Mouse (Mus musculus) MN1 (cell line): Measurements from ENCODE around the gene Gm853.
"Not testable (repeated sequence)": the region's sequence is repeated elsewhere in the genome, so short reads cannot be mapped to it uniquely, and the experiment has no call there.

Experiments
- DNase-seq: peaks from one replicate; pipeline ENCODE4 v3.0.0-alpha.2; 2016; ENCODE audit warnings: low spot score

Gene Gm853

DNA sequence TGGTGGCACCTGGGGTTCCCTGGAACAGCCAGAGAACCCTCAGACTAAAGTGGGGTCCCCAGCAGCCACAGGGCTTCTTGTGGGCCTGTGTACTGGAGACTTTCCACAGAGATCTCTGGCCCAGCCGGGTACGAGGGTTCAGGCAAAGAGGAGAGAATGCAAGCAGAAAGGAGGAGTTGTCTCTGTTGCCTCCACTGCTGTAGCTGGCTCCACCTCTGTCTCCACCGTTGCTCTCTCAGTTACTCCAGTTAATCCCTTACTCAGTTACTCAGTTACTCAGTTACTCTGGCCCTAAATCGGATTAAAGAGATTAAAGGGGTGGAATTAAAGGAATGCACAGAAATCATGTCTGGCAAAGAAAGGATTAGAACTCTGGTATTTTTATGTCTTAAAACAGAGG lies at the start of gene Gm853:
Gene Gm853 (minus strand): TSS at position 223 of the 400 bp plus-strand sequence.
- DNase-seq = no peak

DNA sequence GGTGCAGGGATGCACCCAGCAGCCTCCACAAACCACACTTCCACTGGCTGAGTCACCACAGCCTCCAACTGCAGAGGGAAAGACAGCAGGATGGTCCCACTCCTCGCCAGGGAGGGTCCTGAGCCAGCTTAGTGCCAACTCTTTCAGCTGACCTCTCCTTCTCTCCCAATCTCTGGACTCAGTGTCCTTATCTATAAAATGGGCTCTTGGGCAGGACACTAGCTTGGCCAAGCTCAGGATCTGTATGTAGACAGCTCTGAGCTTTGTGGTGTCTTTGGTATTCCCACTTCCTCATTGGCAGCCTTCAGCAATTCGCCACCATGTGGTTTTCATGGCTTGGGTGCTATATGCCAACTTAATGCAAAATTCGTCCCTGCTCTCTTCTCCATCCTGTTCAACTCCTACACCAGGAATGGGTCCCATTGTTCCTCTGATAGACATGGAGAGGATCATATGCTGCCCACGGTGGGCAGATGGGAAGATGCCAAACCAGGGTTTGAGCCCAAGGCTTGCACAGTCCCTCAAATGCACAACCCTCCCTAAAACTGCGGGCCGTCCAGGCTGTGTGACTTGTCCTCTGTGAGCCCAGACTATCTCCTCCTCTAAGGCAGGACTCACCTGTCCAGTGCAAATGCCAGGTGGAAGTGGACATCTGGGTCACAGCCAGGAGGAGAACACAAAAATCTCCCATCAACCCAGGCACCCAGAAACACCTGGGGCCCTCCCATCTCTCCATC lies 48.6 kb upstream of the Gm853 start:
- no peak for DNase-seq

GRCm38 (mm10) chr4:130270089-130270488 lies 47.9 kb upstream of the Gm853 start:
- no peak for DNase-seq

DNA sequence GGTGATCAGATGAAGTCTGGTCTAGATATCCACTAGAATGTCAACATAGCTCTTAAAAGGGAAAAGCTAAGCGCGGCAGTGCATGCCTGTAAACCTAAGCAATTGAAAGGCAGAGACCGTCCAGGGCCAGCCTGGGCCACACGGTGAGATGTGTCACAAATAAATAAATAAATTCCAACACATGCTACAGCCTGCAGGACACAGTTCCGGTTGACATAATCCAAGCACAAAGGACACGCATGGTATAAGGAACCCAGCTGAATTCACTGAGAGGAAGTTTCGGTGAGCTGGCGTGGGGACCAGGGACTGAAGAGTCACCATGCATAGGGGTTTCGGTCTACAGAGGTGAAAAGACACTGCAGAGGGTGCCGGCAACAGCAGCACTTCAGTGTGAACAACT lies 46.5 kb upstream of the Gm853 start:
- DNase-seq = no peak

DNA sequence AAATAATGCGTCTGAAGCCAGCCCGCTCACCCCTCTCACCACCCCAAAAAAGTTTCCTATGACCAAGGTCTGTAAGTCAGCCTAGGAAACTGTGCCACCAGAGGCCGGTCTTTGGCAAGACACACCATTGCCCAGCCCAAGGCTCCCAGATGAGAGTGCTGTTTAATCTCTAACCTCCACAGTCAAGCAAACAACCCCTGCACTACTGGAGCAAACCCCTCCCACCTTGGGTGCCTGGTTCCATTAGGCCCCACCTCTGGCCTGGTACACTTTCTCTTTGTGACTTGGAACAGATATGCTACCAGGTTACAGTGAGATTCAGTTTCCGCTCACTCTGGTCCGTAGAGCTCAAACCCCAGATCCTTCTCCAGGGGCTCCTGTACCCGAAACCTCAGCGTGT lies 44.9 kb upstream of the Gm853 start:
- DNase-seq = peak; percentile 44

DNA sequence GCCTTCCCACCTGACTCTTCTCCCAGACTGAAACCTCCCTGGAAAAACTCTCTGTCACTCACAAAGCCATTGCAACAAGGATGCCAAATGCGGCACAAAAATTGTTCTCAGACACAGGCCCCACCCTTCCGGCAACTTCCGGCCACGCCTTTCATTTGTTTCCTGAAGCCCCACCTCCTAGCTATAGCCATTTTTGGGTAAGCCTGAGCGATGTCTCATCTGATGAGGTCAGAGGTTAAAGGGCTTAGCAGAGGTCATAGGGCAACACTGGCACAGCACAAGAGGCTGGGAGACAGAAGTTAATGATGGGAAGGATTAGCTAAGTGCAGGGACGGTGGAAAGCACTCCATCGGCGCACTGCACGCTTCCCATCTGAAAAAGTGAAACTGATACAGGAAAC lies 44.4 kb upstream of the Gm853 start:
- peak; percentile 57 for DNase-seq

DNA sequence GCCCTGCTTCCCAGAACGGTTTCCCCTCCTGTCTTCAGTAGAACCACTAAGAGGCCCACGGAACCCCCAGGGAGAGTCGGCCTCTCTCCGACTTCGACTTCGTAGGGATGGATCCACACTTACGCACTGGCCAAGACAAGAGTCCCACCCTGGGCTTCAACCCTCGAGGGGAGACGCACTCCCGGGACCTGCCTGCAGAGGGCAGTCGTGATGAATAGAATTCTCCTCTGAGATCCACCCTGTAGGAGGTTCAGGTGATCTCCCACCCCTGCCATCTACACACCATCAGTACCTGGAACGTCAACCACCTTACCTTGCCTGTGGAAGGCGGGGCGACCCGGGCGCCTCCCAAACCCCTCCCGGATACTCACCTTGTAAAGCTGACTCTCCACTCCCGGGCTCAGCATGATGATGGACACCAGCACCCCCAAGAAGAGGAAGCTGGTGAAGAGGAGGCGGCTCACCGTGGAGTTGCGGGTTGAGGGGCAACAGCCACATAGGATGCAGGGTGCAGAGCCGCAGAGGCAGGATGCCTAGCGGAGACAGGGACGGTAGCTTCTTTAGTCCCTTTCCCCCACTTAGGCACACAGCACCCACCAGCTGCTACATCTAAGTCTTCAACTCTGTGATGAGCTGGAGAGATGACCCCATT lies 42.6 kb upstream of the Gm853 start:
- peak; percentile 22 for DNase-seq

- DNase-seq = no peak
Measured at GRCm38 (mm10) chr4:130264131-130264530, 41.9 kb upstream of the Gm853 start.

DNA sequence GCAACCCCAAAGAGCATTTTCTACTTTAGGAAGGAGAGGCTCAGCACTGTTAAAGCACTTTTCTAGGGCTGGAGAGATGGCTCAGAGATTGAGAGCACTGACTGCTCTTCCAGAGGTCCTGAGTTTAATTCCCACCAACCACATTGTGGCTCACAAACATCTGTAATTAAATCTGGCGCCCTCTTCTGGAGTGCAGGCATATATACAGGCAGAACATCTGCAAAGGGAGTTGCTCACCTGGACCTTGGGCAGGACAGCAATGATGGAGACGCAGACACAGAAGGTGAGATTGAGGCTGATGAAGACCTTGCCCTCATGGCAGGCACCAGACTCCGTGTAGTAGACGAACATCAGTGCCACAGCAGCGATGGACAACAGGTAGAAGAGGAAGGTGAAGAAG lies 38.2 kb upstream of the Gm853 start:
- no peak for DNase-seq

DNA sequence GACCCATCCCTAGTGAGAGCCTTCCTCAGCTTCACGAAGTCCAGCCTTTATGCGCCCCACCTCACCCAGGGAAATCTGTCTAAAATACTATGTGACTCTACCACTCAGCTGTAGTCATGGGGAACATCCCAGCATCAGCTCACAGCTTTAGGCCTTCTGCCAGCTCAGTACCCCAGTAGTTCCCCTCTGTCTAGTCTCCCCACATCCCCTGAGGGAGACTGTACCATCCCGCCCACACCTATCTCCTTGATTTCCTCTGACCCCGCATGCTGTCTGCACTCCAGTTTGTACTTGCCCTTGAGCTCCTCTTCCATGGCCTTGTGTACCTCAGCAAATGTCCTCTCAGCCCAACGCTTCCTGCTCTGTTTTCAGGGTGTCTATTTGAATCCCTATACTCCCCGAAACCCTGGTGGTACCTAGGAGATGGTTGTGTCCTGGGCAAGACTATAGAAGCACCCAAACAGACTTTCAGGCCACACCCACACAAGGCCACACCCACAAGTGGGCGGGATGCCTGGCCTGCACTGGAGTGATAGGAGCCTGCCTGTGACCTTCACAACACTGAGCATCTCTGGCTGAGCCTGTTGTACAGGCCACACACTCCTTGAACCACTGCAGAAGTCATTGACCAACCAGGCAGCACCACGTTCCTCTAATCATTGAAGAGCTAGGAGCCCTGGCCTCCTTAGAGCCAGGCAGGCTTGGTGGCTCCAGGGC lies 30.4 kb upstream of the Gm853 start:
- no peak for DNase-seq

- DNase-seq = no peak
Measured at GRCm38 (mm10) chr4:130251763-130252162, 29.6 kb upstream of the Gm853 start.

DNA sequence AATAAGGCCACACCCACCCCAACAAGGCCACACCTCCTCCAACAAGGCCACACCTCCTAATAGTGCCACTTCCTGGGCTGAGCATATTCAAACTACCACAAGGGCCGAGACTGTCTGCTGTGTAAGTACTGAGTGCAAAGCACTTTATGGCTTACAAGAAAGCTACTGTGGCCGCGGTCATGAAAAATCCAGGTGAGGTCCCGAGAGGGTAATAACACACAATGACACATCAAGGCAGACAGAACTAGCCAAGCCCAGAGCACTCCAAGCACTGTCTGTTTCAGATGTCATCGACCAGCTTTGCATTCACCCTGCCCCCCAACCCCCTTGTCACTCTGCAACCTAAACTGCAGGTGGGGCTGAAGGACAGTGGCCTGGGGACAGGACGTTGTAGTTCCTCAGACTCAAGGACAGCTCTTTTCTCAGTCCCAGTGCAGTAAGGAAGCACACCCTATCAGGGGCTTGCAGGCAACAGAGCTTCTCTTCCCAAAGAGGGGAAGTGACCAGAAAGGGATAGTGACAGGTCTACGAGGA lies 29.0 kb upstream of the Gm853 start:
- DNase-seq = no peak

DNA sequence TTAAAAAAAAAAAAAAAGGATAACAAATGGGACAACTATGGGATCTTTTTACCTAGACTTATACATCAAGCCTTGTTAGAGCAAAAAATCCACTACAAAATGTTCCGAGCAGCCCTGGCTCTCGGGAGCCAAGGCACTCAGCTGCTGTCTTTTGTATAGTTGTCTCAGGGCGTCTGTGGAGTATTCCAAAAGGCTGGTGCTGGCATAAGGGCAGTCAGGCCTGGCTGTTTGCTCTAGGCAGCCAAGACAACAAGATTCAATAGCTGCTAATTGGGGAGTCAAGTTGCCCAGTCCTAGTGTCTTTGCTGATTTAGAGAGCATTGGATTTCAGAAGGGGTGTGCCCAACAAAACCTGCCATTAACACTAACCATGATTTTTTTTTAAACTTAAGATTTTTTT lies 26.4 kb upstream of the Gm853 start:
- no peak for DNase-seq

DNA sequence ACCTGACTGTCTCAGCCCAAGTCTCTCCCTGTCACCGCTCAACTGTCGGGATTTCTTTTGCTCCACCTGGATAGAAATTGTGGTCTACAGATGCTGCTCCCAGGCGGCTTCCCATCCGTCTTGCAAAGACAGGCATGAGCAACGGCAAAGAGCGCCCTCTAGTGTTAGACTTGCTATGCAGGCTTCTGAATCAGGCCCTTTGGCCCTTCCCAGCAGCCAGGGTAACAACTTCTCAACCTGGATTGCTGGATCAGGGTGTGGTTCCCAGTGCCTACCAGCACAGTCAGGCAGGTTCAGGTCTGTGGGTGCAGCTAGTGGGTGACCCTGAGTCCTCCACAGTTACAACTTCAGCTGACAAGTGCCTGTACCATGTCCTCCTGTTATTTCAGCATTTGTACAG lies 23.9 kb upstream of the Gm853 start:
- DNase-seq = peak; percentile 76

DNA sequence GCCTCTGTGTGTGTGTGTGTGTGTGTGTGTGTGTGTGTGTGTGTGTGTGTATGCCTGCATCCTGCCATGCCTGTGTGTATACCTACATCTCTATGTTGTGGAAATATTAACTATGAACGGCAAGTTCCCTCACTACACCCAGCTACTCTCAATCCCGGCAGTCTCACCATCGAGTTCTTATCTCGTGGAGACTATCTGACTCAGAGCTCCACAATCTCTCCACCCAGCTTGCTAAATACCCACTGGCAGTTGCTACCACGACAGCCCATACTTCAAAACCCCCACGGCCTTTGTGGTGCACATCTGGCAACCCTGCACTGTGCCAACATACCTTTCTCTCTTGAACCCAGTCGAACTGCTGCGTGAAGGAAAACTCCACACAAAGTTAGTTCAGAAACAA lies 22.5 kb upstream of the Gm853 start:
- no peak for DNase-seq

GRCm38 (mm10) chr4:130243621-130244020 lies 21.4 kb upstream of the Gm853 start:
- DNase-seq = not testable (repeated sequence)

- DNase-seq = no peak
Measured at GRCm38 (mm10) chr4:130242956-130243355, 20.8 kb upstream of the Gm853 start.

DNA sequence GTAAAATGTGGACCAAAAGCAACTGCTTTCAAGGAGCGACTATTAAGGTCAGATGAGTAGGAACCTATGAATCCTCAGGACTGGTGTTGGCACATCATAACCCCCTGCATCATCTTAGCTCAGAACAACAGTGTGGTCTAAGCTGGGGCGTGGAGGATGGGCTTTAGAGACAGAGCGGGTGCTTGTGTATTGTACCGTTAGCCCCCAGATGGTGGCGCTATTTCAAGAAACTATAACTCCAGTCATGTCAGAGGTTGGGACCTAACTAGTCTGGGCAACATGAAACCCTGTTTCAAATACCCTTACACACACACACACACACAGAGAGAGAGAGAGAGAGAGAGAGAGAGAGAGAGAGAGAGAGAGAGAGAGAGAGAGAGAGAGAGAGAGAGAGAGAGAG lies 18.5 kb upstream of the Gm853 start:
- no peak for DNase-seq

GRCm38 (mm10) chr4:130237607-130238006 lies 15.4 kb upstream of the Gm853 start:
- DNase-seq = no peak

DNA sequence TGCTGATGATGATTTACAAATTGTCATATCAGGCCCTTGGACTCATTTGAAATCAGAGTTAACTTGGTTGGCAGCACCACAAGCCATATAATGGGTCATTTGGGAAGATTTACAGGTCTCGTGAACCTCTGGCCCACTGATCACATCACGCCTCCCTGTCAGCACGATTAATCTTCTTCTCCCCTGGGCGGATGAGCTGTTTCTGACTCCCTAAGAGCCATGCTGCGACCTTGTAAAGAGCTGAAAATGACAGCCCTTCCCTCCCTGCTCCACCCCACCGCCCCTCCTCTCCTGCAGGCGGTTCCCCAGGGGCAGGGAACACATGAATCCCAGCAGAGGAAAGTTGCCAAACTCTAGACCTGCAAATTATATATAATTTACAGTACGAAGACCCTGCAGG lies 14.2 kb upstream of the Gm853 start:
- no peak for DNase-seq

DNA sequence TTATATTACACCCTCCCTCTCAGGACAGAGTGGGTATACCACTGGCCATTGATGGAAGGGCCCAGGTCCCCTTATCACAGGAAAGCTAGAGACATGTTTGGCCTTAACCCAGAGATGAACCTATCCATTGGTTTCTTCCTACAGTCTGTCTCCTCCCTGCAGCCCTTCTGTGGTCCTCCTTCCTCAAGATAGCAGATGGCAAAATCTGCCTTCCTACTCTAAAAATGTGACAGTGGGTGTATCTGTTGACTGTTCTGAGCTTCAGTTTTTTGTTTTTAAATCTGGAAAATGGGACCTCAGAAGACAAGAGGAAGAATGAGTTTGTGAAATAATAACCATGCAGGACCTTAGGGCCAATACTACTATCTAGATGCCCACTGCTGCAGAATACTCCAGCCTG lies 1.9 kb upstream of the Gm853 start:
- DNase-seq = no peak

- DNase-seq = no peak
Measured at GRCm38 (mm10) chr4:130220176-130220575, 2.0 kb downstream of the Gm853 start.

DNA sequence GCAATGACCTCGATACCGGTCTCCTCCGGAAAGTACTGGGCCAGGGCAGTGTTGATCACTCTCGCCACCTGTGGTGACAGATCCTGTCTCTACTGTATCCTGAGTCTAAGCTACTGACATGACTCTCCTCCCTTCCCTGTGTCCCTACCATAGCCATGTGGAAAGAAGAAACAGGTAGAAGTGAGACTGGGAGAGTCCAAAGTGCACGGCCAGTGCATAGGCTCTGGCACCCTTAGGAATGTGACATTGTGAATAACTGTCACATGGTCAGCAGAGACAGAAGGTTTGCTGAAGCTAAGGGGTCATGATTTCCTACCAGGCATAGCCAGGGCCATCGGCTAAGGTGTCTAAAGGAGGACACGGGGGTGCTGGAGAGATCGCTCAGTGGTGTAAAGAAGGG lies 6.8 kb downstream of the Gm853 start:
- DNase-seq = no peak
